Mouse (Mus musculus) forebrain, embryonic 11.5 days (tissue): ENCODE data around the gene Gm3755. TPM values are rescaled to one million over a fixed set of nuclear protein-coding genes. Genes with fewer than 3 reads are reported as not detected.
"Not testable (repeated sequence)": the region's sequence is repeated elsewhere in the genome, so short reads cannot be mapped to it uniquely, and the experiment has no call there.

Experiments
- ATAC-seq: fragments of 200-750 bp; cut with Nextera tagmentation; replicated peaks from 2 replicates; pipeline ENCODE4 v1.8.0; 2017; ENCODE audit warnings: moderate TSS enrichment; ENCODE audit not compliant: low FRiP score
- DNase-seq: peaks from one replicate; pipeline ENCODE4 v3.0.0-alpha.2; 2017; ENCODE audit warnings: low spot score
- H3K27ac ChIP-seq: fragments of 300-500 bp; sonication (generic); 2 replicates; pipeline ENCODE4 v1.5.1; 2014; ENCODE audit warnings: low read depth, low read length
- H3K27me3 ChIP-seq: fragments of 300-500 bp; sonication (generic); 2 replicates; pipeline ENCODE4 v1.6.1; 2014; ENCODE audit warnings: mild to moderate bottlenecking, low read length, mixed read lengths; ENCODE audit not compliant: control insufficient read depth, insufficient read depth
- H3K36me3 ChIP-seq: fragments of 300-500 bp; sonication (generic); 2 replicates; pipeline ENCODE4 v1.6.1; 2014; ENCODE audit warnings: mild to moderate bottlenecking, low read length, moderate library complexity, mixed read lengths; ENCODE audit not compliant: control insufficient read depth, insufficient read depth
- H3K4me1 ChIP-seq: fragments of 300-500 bp; sonication (generic); replicated peaks from 2 replicates; pipeline ENCODE4 v1.6.1; 2014; ENCODE audit warnings: low read length, mixed read lengths; ENCODE audit not compliant: control insufficient read depth, insufficient read depth
- H3K4me2 ChIP-seq: fragments of 300-500 bp; sonication (generic); 2 replicates; pipeline ENCODE4 v1.6.1; 2014; ENCODE audit warnings: low read depth, mild to moderate bottlenecking, low read length, moderate library complexity, mixed read lengths; ENCODE audit not compliant: severe bottlenecking
- H3K4me3 ChIP-seq: fragments of 300-500 bp; sonication (generic); 2 replicates; pipeline ENCODE4 v1.5.1; 2014; ENCODE audit warnings: low read depth, low read length
- H3K9ac ChIP-seq: fragments of 300-500 bp; sonication (generic); 2 replicates; pipeline ENCODE4 v1.6.1; 2014; ENCODE audit warnings: low read length
- H3K9me3 ChIP-seq: fragments of 300-500 bp; sonication (generic); 2 replicates; pipeline ENCODE4 v1.6.1; 2016; ENCODE audit warnings: low read length, mixed read lengths; ENCODE audit not compliant: control insufficient read depth
- WGBS: fragments of 180-500 bp; shearing (Covaris S2); extraction: QIAGEN DNeasy Blood & Tissue Kit; methylation state at CpG from one replicate; pipeline ENCODE4 v1.1.7; 2014; 5-methylcytosine and 5-hydroxymethylcytosine counted together
- polyA plus RNA-seq: library from polyadenylated mRNA; unstranded; fragments of >200 nt; fragmentation: Nextera tagmentation; extraction: Ambion mirVana; gene quantifications from 2 replicates; pipeline ENCODE4 v1.2.1, GENCODE M21; 2014

Gene Gm3755
- not detected in 2 replicates for polyA plus RNA-seq

GRCm38 (mm10) chr14:7450817-7451216 is at the start of gene Gm3755:
Gm3755 (minus strand) TSS chr14:7450917.
- H3K4me3 ChIP-seq, H3K9ac ChIP-seq, H3K4me2 ChIP-seq, H3K27ac ChIP-seq, H3K9me3 ChIP-seq, H3K27me3 ChIP-seq, H3K4me1 ChIP-seq, DNase-seq, H3K36me3 ChIP-seq, ATAC-seq: not testable (repeated sequence)
- no CpG with 5 or more reads among the region's 2 CpGs for WGBS

GRCm38 (mm10) chr14:7488731-7489130 is 38.0 kb upstream of the Gm3755 start:
- Histone ChIP-seq H3K9ac (peak overlapping the region; percentile 30), H3K4me3 (peak overlapping the region; percentile 28), H3K4me2 (peak overlapping the region; percentile 40)
- H3K27me3 ChIP-seq, ATAC-seq, H3K27ac ChIP-seq, H3K9me3 ChIP-seq, H3K4me1 ChIP-seq, H3K36me3 ChIP-seq: not testable (repeated sequence)
- peak; percentile 67 for DNase-seq
- WGBS, result 1% methylated on average over 11 of the region's 18 CpGs

GRCm38 (mm10) chr14:7483662-7484061 is 32.9 kb upstream of the Gm3755 start, which contains the start of gene Gm3752:
Gm3752 (minus strand) TSS chr14:7483762.
- not testable (repeated sequence) for H3K27me3 ChIP-seq, H3K4me1 ChIP-seq, H3K36me3 ChIP-seq, H3K4me2 ChIP-seq, H3K9me3 ChIP-seq, H3K9ac ChIP-seq, DNase-seq, ATAC-seq, H3K4me3 ChIP-seq, H3K27ac ChIP-seq
- 83% methylated on average over 1 of the region's 3 CpGs for WGBS

GRCm38 (mm10) chr14:7422496-7422895 is 28.2 kb downstream of the Gm3755 start:
- 73% methylated on average over 2 of the region's 2 CpGs for WGBS
- H3K4me2 ChIP-seq, H3K4me3 ChIP-seq, DNase-seq, H3K4me1 ChIP-seq, H3K27me3 ChIP-seq, H3K9ac ChIP-seq, H3K36me3 ChIP-seq, H3K27ac ChIP-seq, H3K9me3 ChIP-seq, ATAC-seq: not testable (repeated sequence)

Other genes with a start within 250 kb of the Gm3755 start
- not detected in 2 replicates for gene Gm3727, start 186.2 kb downstream of the Gm3755 start, polyA plus RNA-seq
- 1.4 and 1.8 TPM in 2 replicates for gene Gm3739, start 135.9 kb downstream of the Gm3755 start, polyA plus RNA-seq
- gene Gm5797, start 118.5 kb downstream of the Gm3755 start, polyA plus RNA-seq, result not detected in 2 replicates
- not detected in 2 replicates for gene Gm8374, start 85.8 kb downstream of the Gm3755 start, polyA plus RNA-seq
- gene Gm3752, start 32.8 kb upstream of the Gm3755 start, polyA plus RNA-seq, result 3.0 and 3.6 TPM in 2 replicates
- 0.55 and 0.92 TPM in 2 replicates for gene Gm3558, start 117.6 kb upstream of the Gm3755 start, polyA plus RNA-seq
- not detected in 2 replicates for gene Gm10338, start 144.7 kb upstream of the Gm3755 start, polyA plus RNA-seq
- not detected in 2 replicates for gene Gm10128, start 193.1 kb upstream of the Gm3755 start, polyA plus RNA-seq